Mouse (Mus musculus) CH12.LX (cell line): ENCODE data around the gene Col19a1. TPM values are rescaled to one million over a fixed set of nuclear protein-coding genes. Genes with fewer than 3 reads are reported as not detected.
A peak's percentile ranks its signal among the peaks of the same experiment; 100 is the strongest.

Experiments used
- DNase-seq: peaks from one replicate; pipeline ENCODE4 v3.0.0-alpha.2; 2013; ENCODE audit errors: extremely low read depth
- H3K27ac ChIP-seq: 2 replicates; pipeline ENCODE4 v1.5.1; 2012; ENCODE audit warnings: low read depth, mild to moderate bottlenecking, control low read depth, moderate library complexity; ENCODE audit not compliant: insufficient read depth
- H3K27me3 ChIP-seq: replicated peaks from 2 replicates; pipeline ENCODE3; 2012; ENCODE audit warnings: inconsistent platforms
- H3K36me3 ChIP-seq, 2 experiments: replicated peaks in 1 of 2; 2 replicates each; pipeline versions ENCODE3 to v1.6.1; 2012; ENCODE audit warnings: inconsistent platforms in 1 of 2, low read length in 1 of 2, mild to moderate bottlenecking in 1 of 2, mixed read lengths in 1 of 2, moderate library complexity in 1 of 2; ENCODE audit not compliant: control insufficient read depth in 1 of 2, insufficient read depth in 1 of 2
- H3K4me1 ChIP-seq, 2 experiments: 2 replicates each; pipeline ENCODE4 v1.6.1; 2012; ENCODE audit warnings: inconsistent platforms in 1 of 2, moderate library complexity in 1 of 2; ENCODE audit not compliant: insufficient read depth in 2 of 2, control insufficient read depth in 1 of 2
- H3K4me2 ChIP-seq: 2 replicates; pipeline ENCODE4 v1.6.1; 2012; ENCODE audit warnings: low read depth, mild to moderate bottlenecking, control low read depth; ENCODE audit not compliant: poor library complexity, insufficient read depth, severe bottlenecking
- H3K4me3 ChIP-seq, 3 experiments: fragments of 150-350 bp in 1 of 3; sonication (generic) in 1 of 3; replicated peaks in 1 of 3; 2 replicates each; pipeline versions ENCODE3 to v1.5.1; 2011 to 2012; ENCODE audit warnings: low read depth in 2 of 3, low read length in 2 of 3, mild to moderate bottlenecking in 2 of 3, moderate library complexity in 2 of 3, control low read depth in 1 of 3, improper control_type of control experiment in 1 of 3, inconsistent platforms in 1 of 3, mixed read lengths in 1 of 3; ENCODE audit not compliant: poor library complexity in 1 of 3
- H3K79me2 ChIP-seq: replicated peaks from 2 replicates; pipeline ENCODE4 v1.6.1; 2012; ENCODE audit warnings: mild to moderate bottlenecking, moderate library complexity; ENCODE audit not compliant: control insufficient read depth, poor library complexity, insufficient read depth, severe bottlenecking; ENCODE audit errors: extremely low read depth
- H3K9ac ChIP-seq: 2 replicates; pipeline ENCODE4 v1.6.1; 2012; ENCODE audit warnings: low read depth, mild to moderate bottlenecking, control low read depth, moderate library complexity; ENCODE audit not compliant: insufficient read depth
- H3K9me3 ChIP-seq: replicated peaks from 2 replicates; pipeline ENCODE3; 2012; ENCODE audit warnings: low read length, inconsistent platforms, mixed read lengths
- BHLHE40 ChIP-seq: IDR thresholded peaks from 2 replicates; pipeline ENCODE4 v1.6.1; 2011; ENCODE audit warnings: mild to moderate bottlenecking, low read depth, low read length, improper control_type of control experiment
- CHD1 ChIP-seq: IDR thresholded peaks from 2 replicates; pipeline ENCODE4 v1.6.1; 2012; ENCODE audit warnings: low read depth, low read length, improper control_type of control experiment, inconsistent platforms
- CHD2 ChIP-seq: IDR thresholded peaks from 2 replicates; pipeline ENCODE4 v1.6.1; 2011; ENCODE audit warnings: low read length, improper control_type of control experiment
- E2F4 ChIP-seq: IDR thresholded peaks from 2 replicates; pipeline ENCODE4 v1.6.1; 2011; ENCODE audit warnings: low read depth, low read length, improper control_type of control experiment; ENCODE audit not compliant: insufficient replicate concordance
- EP300 ChIP-seq: IDR thresholded peaks from 2 replicates; pipeline ENCODE4 v1.6.1; 2011; ENCODE audit warnings: low read length, improper control_type of control experiment
- ETS1 ChIP-seq: conservative IDR thresholded peaks from 2 replicates; pipeline ENCODE4 v1.6.1; 2012; ENCODE audit warnings: low read depth, mild to moderate bottlenecking, inconsistent platforms, low read length, improper control_type of control experiment, moderate library complexity
- JUN ChIP-seq: IDR thresholded peaks from 2 replicates; pipeline ENCODE4 v1.6.1; 2011; ENCODE audit warnings: low read depth, mild to moderate bottlenecking, low read length, improper control_type of control experiment, moderate library complexity; ENCODE audit not compliant: insufficient read depth
- JUND ChIP-seq: conservative IDR thresholded peaks from 2 replicates; pipeline ENCODE4 v1.6.1; 2011; ENCODE audit warnings: low read depth, low read length, improper control_type of control experiment
- MAFK ChIP-seq: IDR thresholded peaks from 2 replicates; pipeline ENCODE4 v1.6.1; 2011; ENCODE audit warnings: low read length, improper control_type of control experiment; ENCODE audit not compliant: insufficient replicate concordance
- MAX ChIP-seq: IDR thresholded peaks from 2 replicates; pipeline ENCODE4 v1.6.1; 2011; ENCODE audit warnings: low read length, improper control_type of control experiment
- NRF1 ChIP-seq: IDR thresholded peaks from 2 replicates; pipeline ENCODE4 v1.6.1; 2014; ENCODE audit warnings: low read depth, mild to moderate bottlenecking, inconsistent platforms, low read length, improper control_type of control experiment, moderate library complexity
- RAD21 ChIP-seq: IDR thresholded peaks from 2 replicates; pipeline ENCODE4 v1.6.1; 2011; ENCODE audit warnings: low read depth, mild to moderate bottlenecking, low read length, improper control_type of control experiment, moderate library complexity
- RCOR1 ChIP-seq: conservative IDR thresholded peaks from 2 replicates; pipeline ENCODE4 v1.6.1; 2012; ENCODE audit warnings: low read depth, mild to moderate bottlenecking, inconsistent platforms, low read length, improper control_type of control experiment
- SIN3A ChIP-seq: IDR thresholded peaks from 2 replicates; pipeline ENCODE4 v1.6.1; 2012; ENCODE audit warnings: low read length, improper control_type of control experiment, inconsistent platforms
- SMC3 ChIP-seq: IDR thresholded peaks from 2 replicates; pipeline ENCODE4 v1.6.1; 2011; ENCODE audit warnings: low read depth, low read length, improper control_type of control experiment
- TBP ChIP-seq: conservative IDR thresholded peaks from 2 replicates; pipeline ENCODE4 v1.6.1; 2011; ENCODE audit warnings: low read depth, low read length, improper control_type of control experiment
- UBTF ChIP-seq: IDR thresholded peaks from 2 replicates; pipeline ENCODE4 v1.6.1; 2012; ENCODE audit warnings: low read depth, mild to moderate bottlenecking, inconsistent platforms, low read length, improper control_type of control experiment, moderate library complexity
- USF1 ChIP-seq: IDR thresholded peaks from 2 replicates; pipeline ENCODE4 v1.6.1; 2014; ENCODE audit warnings: low read depth, mild to moderate bottlenecking, inconsistent platforms, low read length, improper control_type of control experiment
- USF2 ChIP-seq: conservative IDR thresholded peaks from 2 replicates; pipeline ENCODE4 v1.6.1; 2011; ENCODE audit warnings: low read depth, low read length, improper control_type of control experiment
- ZC3H11A ChIP-seq: IDR thresholded peaks from 2 replicates; pipeline ENCODE4 v1.6.1; 2012; ENCODE audit warnings: low read depth, mild to moderate bottlenecking, inconsistent platforms, low read length, improper control_type of control experiment
- ZKSCAN1 ChIP-seq: IDR thresholded peaks from 2 replicates; pipeline ENCODE4 v1.6.1; 2012; ENCODE audit warnings: low read depth, inconsistent platforms, low read length, improper control_type of control experiment, borderline replicate concordance
- dilution Hi-C: fragments of 300-500 bp; cut with MboI; formaldehyde crosslinking; loops from 2 replicates; pipeline ENCODE4 v1.14.3; 2020; ENCODE audit warnings: low sequenced_read_pairs; ENCODE audit not compliant: extremely low pct_unique_long_range_greater_than_20kb, extremely low pct_ligation_motif_present
- in situ Hi-C: fragments of 300-500 bp; cut with MboI; formaldehyde crosslinking; loops from 3 replicates; pipeline ENCODE4 v1.14.3; 2019; ENCODE audit warnings: low sequenced_read_pairs, low pct_ligation_motif_present, low pct_unique_long_range_greater_than_20kb, mixed read lengths
- polyA plus RNA-seq: library from polyadenylated mRNA; unstranded; fragments of >175 nt; gene quantifications from 2 replicates; pipeline ENCODE4 v1.2.1, GENCODE M21; 2012; ENCODE audit warnings: low read depth; ENCODE audit not compliant: insufficient read length
- total RNA-seq, 2 experiments: library from RNA; depleted of rRNA; stranded (reverse); fragments of 300-350 nt in 1 of 2; fragments of >200 nt in 1 of 2; gene quantifications; 2 replicates each; pipeline ENCODE4 v1.2.3; 2012 to 2014

Gene Col19a1
- total and polyA plus RNA-seq, 3 experiments, result not detected

DNA sequence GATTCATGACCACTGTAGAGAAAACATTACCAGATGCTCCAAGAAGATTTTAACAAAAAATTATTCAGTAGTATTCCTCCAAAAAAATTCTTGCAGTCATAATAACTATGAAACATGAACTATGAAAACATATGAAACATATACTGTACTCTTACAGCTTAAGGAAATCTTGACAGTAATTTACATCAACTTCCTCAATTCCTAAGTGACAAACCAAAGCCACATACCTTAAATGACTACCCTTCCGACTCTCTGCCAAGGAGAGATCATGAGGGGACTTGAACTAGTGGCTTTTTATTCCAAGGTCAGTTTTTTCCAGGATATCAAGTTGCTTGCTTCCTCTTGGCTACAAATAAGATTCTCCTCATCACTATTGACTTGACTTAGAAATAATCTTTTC lies 39.7 kb downstream of the Col19a1 start:
- Histone ChIP-seq H3K27me3 (no peaks in the 10 kb centered on the region), H3K36me3 (no peaks in the 10 kb centered on the region), H3K4me1 (no peaks in the 10 kb centered on the region), H3K27ac (no peak overlapping the region), H3K4me2 (no peak overlapping the region), H3K9me3 (no peaks in the 10 kb centered on the region), H3K4me3 (no peak overlapping the region), H3K9ac (no peak overlapping the region), H3K79me2 (no peaks in the 10 kb centered on the region)
- in situ Hi-C loops (no loop called here), dilution Hi-C loops (no loop called here)
- no peak for DNase-seq
- no peak for TF ChIP-seq SIN3A
- TF ChIP-seq JUN, result no peak
- no peak for TF ChIP-seq E2F4
- no peak for TF ChIP-seq USF1

- in situ Hi-C loops, result no loop called here
- no peaks in the 10 kb centered on the region for H3K4me1 ChIP-seq
- no peak overlapping the region for H3K9ac ChIP-seq
- dilution Hi-C loops, result no loop called here
- DNase-seq, result no peak
- no peak overlapping the region for H3K27ac ChIP-seq
- no peak overlapping the region for H3K4me3 ChIP-seq
- H3K9me3 ChIP-seq, result no peaks in the 10 kb centered on the region
- no peaks in the 10 kb centered on the region for H3K27me3 ChIP-seq
- no peaks in the 10 kb centered on the region for H3K79me2 ChIP-seq
- H3K4me2 ChIP-seq, result no peak overlapping the region
- H3K36me3 ChIP-seq, result no peaks in the 10 kb centered on the region
- TF ChIP-seq RCOR1, result no peak
These were observed 47.4 kb downstream of the Col19a1 start for GRCm38 (mm10) chr1:24539852-24540251.

DNA sequence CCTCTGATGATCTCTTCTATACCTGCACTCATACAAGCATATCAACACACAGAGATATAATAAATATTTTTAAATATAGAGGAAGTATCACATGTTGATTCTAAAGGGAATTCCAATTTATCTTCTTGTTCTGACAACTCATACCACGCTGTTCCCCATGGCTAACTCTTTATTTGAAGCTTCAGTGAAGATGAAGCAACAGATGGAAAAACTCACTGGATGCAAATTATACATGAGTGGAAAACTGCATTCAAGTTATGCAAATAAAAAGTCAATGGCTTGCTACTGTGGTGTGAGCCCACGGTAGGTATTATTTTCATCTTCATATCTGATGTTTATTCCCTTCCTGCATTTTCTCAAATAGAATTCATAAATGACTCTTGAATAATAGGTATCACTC lies 60.1 kb downstream of the Col19a1 start:
- in situ Hi-C loops, result no loop called here
- no peaks in the 10 kb centered on the region for H3K9me3 ChIP-seq
- H3K27ac ChIP-seq, result no peak overlapping the region
- H3K79me2 ChIP-seq, result no peaks in the 10 kb centered on the region
- H3K27me3 ChIP-seq, result no peaks in the 10 kb centered on the region
- no peak overlapping the region for H3K4me2 ChIP-seq
- no peak overlapping the region for H3K4me3 ChIP-seq
- no peak for TF ChIP-seq RCOR1
- no peak for TF ChIP-seq CHD1
- no peak for TF ChIP-seq SMC3
- no peak for TF ChIP-seq MAX
- no peak for TF ChIP-seq RAD21
- TF ChIP-seq NRF1, result no peak
- TF ChIP-seq USF1, result no peak
- TF ChIP-seq TBP, result no peak
- no peak for TF ChIP-seq ZC3H11A
- TF ChIP-seq MAFK, result no peak
- no peak for TF ChIP-seq UBTF
- TF ChIP-seq ETS1, result 0 out of 2 replicates have a peak, but pooled peaks have one; percentile 19
- no peak for TF ChIP-seq CHD2
- TF ChIP-seq USF2, result no peak
- peak; percentile 78 for TF ChIP-seq EP300
- no peak for TF ChIP-seq BHLHE40
- TF ChIP-seq JUND, result no peak
- no peak for TF ChIP-seq ZKSCAN1
- H3K4me1 ChIP-seq, result peaks cover 0 to 12% of the 10 kb centered on the region in 2 experiments; a peak in 2 of 4 replicates
- H3K9ac ChIP-seq, result no peak overlapping the region
- DNase-seq, result peak; percentile 62
- no peaks in the 10 kb centered on the region for H3K36me3 ChIP-seq
- dilution Hi-C loops, result no loop called here
